Mouse (Mus musculus) B cell, adult 62 days (primary cell): ENCODE measurements around the gene Lat. TPM values are rescaled to one million over a fixed set of nuclear protein-coding genes. Genes with fewer than 3 reads are reported as not detected.

Source experiments
- total RNA-seq: library from RNA; stranded (reverse); gene quantifications from 4 replicates; pipeline ENCODE4 v1.2.4, GENCODE M21; 2023

Lat gene
- 3.4 to 5.0 TPM (median 4.2 TPM) in 4 replicates for total RNA-seq

GRCm38 (mm10) chr7:126369393-126369792, at the start of gene Lat:
Gene Lat, minus strand, starts transcription at chr7:126369570.

GRCm38 (mm10) chr7:126414725-126415124, 45.4 kb upstream of the Lat start, which contains the start of gene Cd19:
Gene Cd19, minus strand, starts transcription at chr7:126414889.

GRCm38 (mm10) chr7:126396298-126397119, 27.1 kb upstream of the Lat start, which contains the start of gene Nfatc2ip:
Gene Nfatc2ip, minus strand, starts transcription at chr7:126396737.

DNA sequence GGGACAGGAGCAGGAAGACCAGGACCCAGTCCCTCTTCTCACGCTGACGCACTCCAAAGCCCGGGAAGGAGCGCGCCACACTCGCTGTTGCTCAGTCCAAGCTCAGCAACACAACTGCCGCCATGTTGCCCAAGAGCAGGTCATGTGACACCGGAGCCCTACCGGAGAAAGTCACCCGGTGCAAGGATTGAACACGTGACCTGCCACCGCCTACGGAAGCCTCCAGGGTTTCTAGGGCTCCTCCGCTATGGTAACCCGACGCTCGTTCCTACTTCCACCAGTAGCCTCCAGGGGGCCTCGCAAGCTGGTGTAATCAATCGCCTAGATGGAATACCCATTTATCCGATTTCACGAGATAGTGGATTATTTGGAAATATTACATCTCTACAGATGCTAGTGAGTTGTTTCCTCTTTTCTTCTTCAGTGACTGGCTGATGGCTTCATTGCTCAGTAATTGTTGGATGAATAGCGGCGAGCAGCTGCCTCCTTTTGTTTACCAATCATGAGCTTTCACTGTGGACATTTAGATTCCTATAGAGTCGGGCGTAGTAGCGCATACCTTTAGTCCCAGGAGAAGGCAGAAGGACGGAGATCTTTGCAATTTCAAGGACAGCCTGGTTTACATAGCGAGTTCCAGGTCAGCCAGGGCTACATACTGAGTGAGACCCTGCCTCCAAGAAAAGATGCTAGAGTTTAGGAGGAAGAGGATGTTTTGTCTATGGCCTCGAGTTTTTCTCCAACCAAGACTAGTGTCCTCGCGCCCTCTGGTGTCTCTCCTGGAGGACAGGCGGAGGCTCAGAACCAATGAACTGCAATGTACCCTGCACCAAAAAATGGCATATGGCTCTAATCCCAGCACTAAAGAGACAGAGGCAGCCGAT, 8.1 kb upstream of the Lat start, which contains the start of gene Spns1:
TSS of gene Spns1 (minus strand) at position 173 of the 881 bp plus-strand sequence.

Other genes starting within 250 kb of the Lat start
- gene Xpo6, start 169.1 kb downstream of the Lat start, total RNA-seq: 176 to 199 TPM (median 189 TPM) in 4 replicates
- 160 to 180 TPM (median 165 TPM) in 4 replicates for gene Sbk1, start 97.0 kb downstream of the Lat start, total RNA-seq
- 63.0 to 68.9 TPM (median 66.1 TPM) in 4 replicates for gene Spns1, start 7.9 kb upstream of the Lat start, total RNA-seq
- 27.8 to 30.2 TPM (median 28.4 TPM) in 4 replicates for gene Nfatc2ip, start 27.2 kb upstream of the Lat start, total RNA-seq
- 1,144 to 1,180 TPM (median 1,152 TPM) in 4 replicates for gene Cd19, start 45.3 kb upstream of the Lat start, total RNA-seq
- 118 to 128 TPM (median 120 TPM) in 4 replicates for gene Rabep2, start 59.2 kb upstream of the Lat start, total RNA-seq
- 0.15 to 0.72 TPM (median 0.34 TPM) in 4 replicates for gene Atp2a1, start 93.5 kb upstream of the Lat start, total RNA-seq
- gene Sh2b1, start 105.9 kb upstream of the Lat start, total RNA-seq: 69.8 to 81.3 TPM (median 71.0 TPM) in 4 replicates
- gene Tufm, start 117.8 kb upstream of the Lat start, total RNA-seq: 46.5 to 61.1 TPM (median 51.6 TPM) in 4 replicates
- 208 to 212 TPM (median 210 TPM) in 4 replicates for gene Atxn2l, start 133.9 kb upstream of the Lat start, total RNA-seq
- 130 to 146 TPM (median 143 TPM) in 4 replicates for gene Eif3c, start 196.8 kb upstream of the Lat start, total RNA-seq
- 1.7 to 3.9 TPM (median 2.4 TPM) in 4 replicates for gene Apobr, start 215.4 kb upstream of the Lat start, total RNA-seq
- gene Cln3, start 216.2 kb upstream of the Lat start, total RNA-seq: 60.3 to 80.2 TPM (median 76.1 TPM) in 4 replicates
- gene Il27, start 225.4 kb upstream of the Lat start, total RNA-seq: not detected in 4 replicates